Mouse (Mus musculus): Measurements from ENCODE around the gene Tmem260. TPM values are rescaled to one million over a fixed set of nuclear protein-coding genes. Genes with fewer than 3 reads are reported as not detected.

The Tmem260 gene
- polyA plus RNA-seq, 1 experiment from 2014 or later, result 18.3 TPM

Other genes starting within 250 kb of the Tmem260 start
- 10.7 and 18.8 TPM in 2 replicates for gene Otx2, start 227.7 kb downstream of the Tmem260 start, polyA plus RNA-seq (2015; fragmentation: Nextera tagmentation; extraction: Ambion mirVana)